Mouse (Mus musculus) embryonic stem cell, embryonic (primary cell): ENCODE data around the gene Supt20.

Experiments
- CTCF ChIA-PET, 4 experiments: fragments of 300-600 bp in 2 of 4; fragments of 350-600 bp in 2 of 4; sonication (Branson Sonifier 250); formaldehyde crosslinking; loops; one replicate each; lab custom pipeline; 2022; ENCODE audit warnings: inconsistent platforms in 2 of 4; lab: Charles Lee
- POLR2A ChIA-PET, 4 experiments: fragments of 300-600 bp in 2 of 4; fragments of 350-600 bp in 2 of 4; sonication (Branson Sonifier 250); formaldehyde crosslinking; loops; one replicate each; lab custom pipeline; 2022; ENCODE audit warnings: antibody characterized with exemption in 4 of 4, inconsistent platforms in 1 of 4; lab: Charles Lee

The Supt20 gene

DNA sequence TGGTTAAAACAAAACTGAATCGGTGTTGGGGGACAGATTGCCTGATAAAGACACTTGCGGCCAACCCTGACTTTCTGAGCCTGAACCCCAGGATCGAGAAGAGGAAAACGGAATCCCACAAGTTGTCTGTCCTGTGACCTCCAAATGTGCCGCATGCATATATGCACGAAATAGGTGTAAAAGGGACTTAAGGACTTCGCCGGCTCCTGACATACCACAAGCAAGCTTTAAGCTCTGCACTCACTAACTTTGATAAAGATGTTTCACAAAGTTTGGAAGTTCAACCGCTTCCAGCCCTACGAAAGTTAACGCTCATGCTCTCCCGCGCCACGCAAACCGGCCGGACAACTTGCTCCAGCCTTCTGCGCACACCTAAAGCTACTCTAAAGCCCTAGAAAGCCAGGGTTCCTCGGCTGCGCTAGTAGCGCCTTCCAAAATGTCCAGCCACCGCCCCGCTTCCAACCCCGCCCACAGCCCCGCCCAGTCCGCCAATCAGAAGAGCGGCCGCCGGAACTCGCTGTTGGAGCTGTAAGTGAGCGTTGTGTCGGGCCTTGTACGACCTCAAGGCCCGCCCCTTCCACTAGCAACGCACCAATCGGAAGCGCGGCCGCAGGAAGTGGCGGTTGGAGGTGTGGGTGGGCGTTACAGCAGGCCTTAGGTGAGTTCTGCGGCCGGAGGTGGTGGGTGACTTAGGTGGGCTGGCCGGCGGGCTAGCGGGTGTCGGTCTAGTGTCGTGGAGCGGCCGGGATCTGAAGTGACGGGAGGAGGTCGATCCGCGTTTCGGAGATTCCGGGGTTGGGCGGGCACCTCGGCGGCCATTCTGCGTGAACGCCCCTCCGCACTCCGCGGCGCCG lies at the start of gene Supt20:
TSS of gene Supt20 (plus strand) at position 606 of the 854 bp plus-strand sequence.
- ChIA-PET CTCF (interaction anchor here in 3 of 4 experiments (0.6 to 1.8 kb wide), 13 partner anchors 10 to 1839 kb away, joined by 3 to 12 read pairs (median 4); partner anchors contain the start of genes Alg5 (in 2 of the 3) and Exosc8 (in 2 of the 3)), POLR2A (interaction anchor here in 3 of 4 experiments (0.6 to 1.8 kb wide), 55 partner anchors 9 to 489 kb away, joined by 3 to 13 read pairs (median 4); partner anchors contain the start of genes Alg5 (in 3 of the 3), Exosc8 (in 3 of the 3), Sohlh2 (in 1 of the 3) and Spg20 (in 1 of the 3))

DNA sequence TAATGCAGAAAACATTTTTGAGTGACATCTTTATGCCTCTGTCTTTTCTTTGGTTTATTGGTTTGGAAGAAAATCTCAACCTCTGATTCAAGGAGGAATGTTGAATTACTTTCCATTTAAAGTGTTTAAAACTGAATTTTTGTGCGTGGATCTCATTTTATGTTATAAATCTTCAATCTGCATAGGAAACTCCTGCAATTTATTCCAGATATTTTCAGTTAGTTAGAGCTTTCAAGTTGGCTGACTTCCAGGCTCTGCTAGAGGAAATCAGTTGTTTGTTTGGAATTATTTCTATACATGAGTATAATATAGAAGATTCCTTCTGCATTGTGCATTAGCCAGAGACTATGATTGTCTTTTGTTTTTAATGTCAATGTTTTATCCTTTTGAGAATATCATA lies 49.8 kb upstream of the Supt20 start:
- ChIA-PET POLR2A (no interaction called here), CTCF (no interaction called here)

DNA sequence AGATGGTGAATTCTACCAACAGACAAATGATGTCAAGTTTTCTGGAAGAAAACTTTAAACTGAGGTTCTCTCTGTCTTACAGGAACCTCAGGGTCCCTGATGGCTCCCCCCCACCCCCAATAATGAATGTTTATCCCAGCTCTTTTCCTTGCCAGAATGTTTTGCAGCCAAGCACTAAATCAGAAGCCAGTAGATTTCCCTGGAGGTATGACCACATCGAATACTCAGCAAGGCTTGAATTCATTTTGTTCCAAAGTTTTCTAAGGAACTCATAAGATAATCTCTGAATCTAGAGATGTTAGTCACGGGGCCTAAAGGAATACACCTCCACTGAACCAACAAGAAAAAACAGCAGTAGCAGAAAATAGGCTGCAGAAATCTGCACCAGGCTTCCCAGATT lies 45.0 kb upstream of the Supt20 start:
- ChIA-PET CTCF (no interaction called here), POLR2A (interaction anchor here in 1 of 4 experiments (1.0 kb wide), 1 partner anchor 11 kb away, joined by 3 read pairs; no protein-coding TSS in a partner anchor)

DNA sequence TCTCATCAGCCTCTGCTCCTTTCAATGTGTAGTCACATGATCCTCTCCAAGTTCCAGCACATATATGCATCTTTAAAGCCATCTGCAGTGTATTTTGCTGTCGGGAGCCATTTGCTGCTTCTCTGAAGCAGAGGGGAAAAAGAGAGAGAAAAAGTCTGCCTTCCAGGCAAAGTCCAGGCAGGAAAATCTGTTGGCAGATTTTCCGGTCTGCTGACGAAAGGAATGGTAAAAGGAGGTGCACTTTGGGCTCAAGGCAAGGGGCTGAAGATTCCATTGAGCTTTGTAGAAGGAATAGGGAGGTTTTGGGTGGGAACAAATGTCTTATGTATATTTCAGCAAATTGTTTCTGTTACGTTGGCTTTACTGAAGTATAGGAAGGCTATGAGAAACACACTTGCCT lies 41.0 kb upstream of the Supt20 start:
- ChIA-PET CTCF (no interaction called here), POLR2A (no interaction called here)

GRCm38 (mm10) chr3:54654169-54654568 lies 38.4 kb upstream of the Supt20 start:
- ChIA-PET CTCF (interaction anchor here in 1 of 4 experiments (0.5 kb wide), 1 partner anchor 11 kb away, joined by 3 read pairs; no protein-coding TSS in a partner anchor), POLR2A (no interaction called here)

- CTCF ChIA-PET = no interaction called here
- POLR2A ChIA-PET = no interaction called here
These were observed 35.5 kb upstream of the Supt20 start for GRCm38 (mm10) chr3:54657090-54657489.

GRCm38 (mm10) chr3:54657888-54658626 lies 34.5 kb upstream of the Supt20 start:
- CTCF ChIA-PET = no interaction called here
- POLR2A ChIA-PET = interaction anchor here in 1 of 4 experiments (1.1 kb wide), 1 partner anchor 11 kb away, joined by 3 read pairs; no protein-coding TSS in a partner anchor

GRCm38 (mm10) chr3:54659736-54660135 lies 32.9 kb upstream of the Supt20 start:
- ChIA-PET POLR2A (no interaction called here), CTCF (no interaction called here)

- CTCF ChIA-PET = interaction anchor here in 1 of 4 experiments (0.8 to 1.4 kb wide), 3 partner anchors 10 to 31 kb away, joined by 3 to 6 read pairs (median 5); partner anchors contain the start of gene Supt20
- POLR2A ChIA-PET = interaction anchor here in 3 of 4 experiments (0.6 to 1.1 kb wide), 4 partner anchors 28 to 1203 kb away, joined by 3 to 13 read pairs (median 3); no protein-coding TSS in a partner anchor
These were observed 30.2 kb upstream of the Supt20 start for GRCm38 (mm10) chr3:54662411-54662810.

GRCm38 (mm10) chr3:54668141-54668540 lies 24.5 kb upstream of the Supt20 start:
- CTCF ChIA-PET = no interaction called here
- POLR2A ChIA-PET = interaction anchor here in 1 of 4 experiments (0.6 kb wide), 1 partner anchor 32 kb away, joined by 5 read pairs; no protein-coding TSS in a partner anchor

GRCm38 (mm10) chr3:54668722-54669121 lies 23.9 kb upstream of the Supt20 start:
- CTCF ChIA-PET = no interaction called here
- POLR2A ChIA-PET = interaction anchor here in 1 of 4 experiments (1.8 kb wide), 1 partner anchor 24 kb away, joined by 4 read pairs; the partner anchor contains the start of gene Supt20

GRCm38 (mm10) chr3:54669559-54669958 lies 23.0 kb upstream of the Supt20 start:
- POLR2A ChIA-PET = interaction anchor here in 2 of 4 experiments (0.6 to 1.8 kb wide), 2 partner anchors 23 to 123 kb away, joined by 3 to 4 read pairs; partner anchors contain the start of gene Supt20 (in 1 of the 2)
- CTCF ChIA-PET = no interaction called here

DNA sequence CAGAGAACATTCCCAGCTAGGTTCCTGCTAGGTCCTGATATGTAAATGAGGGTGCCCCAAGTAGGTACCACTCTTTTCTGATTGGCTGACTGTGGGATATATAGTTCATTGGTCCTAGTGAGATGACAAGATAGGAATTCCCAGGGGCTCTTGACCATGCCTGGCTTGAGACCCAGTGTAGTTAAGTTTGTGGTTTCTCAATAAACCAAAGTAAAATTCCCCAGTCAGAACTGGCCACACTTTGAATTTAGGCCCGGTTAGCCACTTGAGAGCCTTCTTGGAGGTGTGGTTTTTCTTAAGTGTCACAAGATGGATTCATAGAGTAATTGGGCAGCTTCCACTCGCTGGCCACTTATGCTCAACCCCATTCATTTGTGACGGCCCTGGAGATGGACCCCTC lies 20.5 kb upstream of the Supt20 start:
- CTCF ChIA-PET = interaction anchor here in 1 of 4 experiments (1.7 kb wide), 1 partner anchor 10 kb away, joined by 6 read pairs; no protein-coding TSS in a partner anchor
- POLR2A ChIA-PET = interaction anchor here in 1 of 4 experiments (0.6 kb wide), 1 partner anchor 221 kb away, joined by 4 read pairs; no protein-coding TSS in a partner anchor

GRCm38 (mm10) chr3:54672557-54673529 lies 19.8 kb upstream of the Supt20 start:
- ChIA-PET POLR2A (interaction anchor here in 3 of 4 experiments (0.6 to 1.2 kb wide), 4 partner anchors 28 to 221 kb away, joined by 3 to 4 read pairs (median 4); no protein-coding TSS in a partner anchor), CTCF (interaction anchor here in 1 of 4 experiments (0.7 to 1.7 kb wide), 4 partner anchors 10 to 319 kb away, joined by 3 to 6 read pairs (median 4); partner anchors contain the start of gene Supt20)

DNA sequence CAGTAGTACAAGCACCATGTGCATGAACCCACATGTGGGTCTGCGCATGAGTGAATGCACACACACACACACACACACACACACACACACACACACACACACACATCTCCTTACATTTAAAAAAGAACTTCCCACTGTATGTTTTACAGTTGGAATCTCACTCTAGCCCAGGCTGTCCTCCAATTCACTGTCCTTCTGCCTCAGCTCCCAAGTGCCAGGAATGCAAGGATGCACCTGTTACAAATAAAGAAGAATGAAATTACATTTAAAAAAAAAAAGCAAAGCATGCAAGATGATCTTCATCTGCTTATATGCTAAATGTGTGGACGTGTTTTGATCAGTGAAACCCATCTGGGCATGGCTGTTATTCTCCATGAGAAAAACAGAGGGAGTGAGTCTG lies 15.8 kb upstream of the Supt20 start:
- POLR2A ChIA-PET = no interaction called here
- CTCF ChIA-PET = no interaction called here

DNA sequence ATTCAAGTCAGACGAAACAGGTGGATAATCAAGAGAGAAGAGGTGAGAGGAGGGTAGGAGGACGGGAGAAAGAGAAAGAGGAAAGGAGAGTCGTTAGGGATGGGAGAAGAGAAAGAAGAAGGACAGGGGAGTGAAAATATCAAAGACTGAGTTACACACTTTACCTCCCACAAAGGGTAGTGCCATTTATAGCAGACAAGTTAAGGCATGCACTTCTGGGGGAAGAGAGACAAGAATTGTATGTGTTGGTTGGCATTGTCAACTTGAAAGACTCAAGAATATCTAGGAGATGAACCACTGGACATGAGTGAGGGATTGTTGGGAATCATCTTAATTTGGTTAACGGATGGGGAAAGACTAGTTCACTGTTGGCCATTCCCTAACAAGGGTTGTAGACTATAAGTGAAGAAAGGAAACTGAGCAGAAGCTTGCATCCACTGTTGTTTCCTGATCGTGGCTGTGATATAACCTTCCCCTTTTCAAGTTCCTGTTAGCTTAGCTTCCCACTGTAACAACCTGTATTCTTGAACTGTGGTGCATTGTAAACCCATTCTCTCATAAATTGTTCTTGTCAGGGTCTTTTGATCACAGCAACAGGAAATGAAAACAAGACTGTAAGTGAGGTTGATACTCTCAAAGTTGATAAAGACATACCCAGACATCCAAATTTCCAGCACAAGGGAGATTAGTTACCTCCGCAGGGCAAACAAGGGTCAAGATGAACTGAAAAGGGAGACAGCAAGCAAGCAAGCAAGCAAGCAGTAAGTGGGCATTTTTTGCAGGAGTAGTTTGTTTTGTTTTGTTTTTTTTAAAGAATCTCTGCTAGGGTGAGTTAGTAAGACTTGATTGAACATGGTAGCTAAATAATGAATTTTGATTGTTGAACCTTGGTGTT lies 11.1 kb upstream of the Supt20 start:
- CTCF ChIA-PET = no interaction called here

More for the DNA sequence above, 11.1 kb upstream of the Supt20 start:
- POLR2A ChIA-PET = interaction anchor here in 2 of 4 experiments (0.7 to 2.0 kb wide), 2 partner anchors 11 to 14 kb away, joined by 3 to 7 read pairs; partner anchors contain the start of gene Supt20 (in 1 of the 2)
